Mouse (Mus musculus): ENCODE data around the gene Drd3. TPM values are rescaled to one million over a fixed set of nuclear protein-coding genes. Genes with fewer than 3 reads are reported as not detected.

The Drd3 gene
- polyA plus RNA-seq, 1 experiment = 0.25 TPM

GRCm38 (mm10) chr16:43724444-43724843 is 29.4 kb upstream of the Drd3 start:
- Histone ChIP-seq H3K36me3 (ENCODE audit: control insufficient read depth, insufficient read depth, low read length) (no peaks in the 10 kb centered on the region), H3K27me3 (ENCODE audit: control insufficient read depth, insufficient read depth, low read length) (no peaks in the 10 kb centered on the region; the same call in 1 of the 2 replicates), H3K27ac (ENCODE audit: insufficient read depth, low read depth, low read length) (no peak overlapping the region), H3K4me3 (ENCODE audit: low read depth, low read length) (no peak overlapping the region), H3K4me1 (ENCODE audit: control insufficient read depth, insufficient read depth, insufficient read length, low read length) (no peaks in the 10 kb centered on the region)
- TF ChIP-seq POLR2A (IDR thresholded peaks at IDR 0.05; ENCODE audit: low read depth, low read length) (no peak), CTCF (IDR thresholded peaks at IDR 0.05; ENCODE audit: extremely low read depth, insufficient read length, insufficient replicate concordance, low read depth, low read length) (peak; percentile 39; the same call in 1 of the 2 replicates)
- WGBS = 64% methylated on average over 3 of the region's 3 CpGs

- H3K4me1 ChIP-seq (ENCODE audit: control insufficient read depth, insufficient read depth, insufficient read length, low read length) = no peaks in the 10 kb centered on the region
- TF ChIP-seq CTCF (IDR thresholded peaks at IDR 0.05; ENCODE audit: extremely low read depth, insufficient read length, insufficient replicate concordance, low read depth, low read length) (no peak), POLR2A (IDR thresholded peaks at IDR 0.05; ENCODE audit: low read depth, low read length) (no peak)
- H3K27ac ChIP-seq (ENCODE audit: insufficient read depth, low read depth, low read length) = no peak overlapping the region
- no peaks in the 10 kb centered on the region for H3K36me3 ChIP-seq (ENCODE audit: control insufficient read depth, insufficient read depth, low read length)
- H3K4me3 ChIP-seq (ENCODE audit: low read depth, low read length) = no peak overlapping the region
- 76% methylated on average over 8 of the region's 8 CpGs for WGBS
- H3K27me3 ChIP-seq (ENCODE audit: control insufficient read depth, insufficient read depth, low read length) = no peaks in the 10 kb centered on the region
Measured at GRCm38 (mm10) chr16:43729506-43730221, 24.2 kb upstream of the Drd3 start.

- H3K36me3 ChIP-seq (ENCODE audit: control insufficient read depth, insufficient read depth, low read length) = no peaks in the 10 kb centered on the region
- no peak overlapping the region for H3K27ac ChIP-seq (ENCODE audit: insufficient read depth, low read depth, low read length)
- no peak for TF ChIP-seq CTCF (IDR thresholded peaks at IDR 0.05; ENCODE audit: extremely low read depth, insufficient read length, insufficient replicate concordance, low read depth, low read length)
- no peak for TF ChIP-seq POLR2A (IDR thresholded peaks at IDR 0.05; ENCODE audit: low read depth, low read length)
- H3K4me1 ChIP-seq (ENCODE audit: control insufficient read depth, insufficient read depth, insufficient read length, low read length) = no peaks in the 10 kb centered on the region
- no peak overlapping the region for H3K4me3 ChIP-seq (ENCODE audit: low read depth, low read length)
- no peaks in the 10 kb centered on the region for H3K27me3 ChIP-seq (ENCODE audit: control insufficient read depth, insufficient read depth, low read length)
- WGBS = 69% methylated on average over 4 of the region's 4 CpGs
Measured at GRCm38 (mm10) chr16:43730281-43730680, 23.5 kb upstream of the Drd3 start.

GRCm38 (mm10) chr16:43732496-43732895 is 21.3 kb upstream of the Drd3 start:
- 87% methylated on average over 10 of the region's 10 CpGs for WGBS
- no peaks in the 10 kb centered on the region for H3K27me3 ChIP-seq (ENCODE audit: control insufficient read depth, insufficient read depth, low read length)
- no peak overlapping the region for H3K4me3 ChIP-seq (ENCODE audit: low read depth, low read length)
- no peak overlapping the region for H3K27ac ChIP-seq (ENCODE audit: insufficient read depth, low read depth, low read length)
- no peaks in the 10 kb centered on the region for H3K4me1 ChIP-seq (ENCODE audit: control insufficient read depth, insufficient read depth, insufficient read length, low read length)
- H3K36me3 ChIP-seq (ENCODE audit: control insufficient read depth, insufficient read depth, low read length) = no peaks in the 10 kb centered on the region
- TF ChIP-seq CTCF (IDR thresholded peaks at IDR 0.05; ENCODE audit: extremely low read depth, insufficient read length, insufficient replicate concordance, low read depth, low read length) (no peak), POLR2A (IDR thresholded peaks at IDR 0.05; ENCODE audit: low read depth, low read length) (no peak)

- 60% methylated on average over 5 of the region's 5 CpGs for WGBS
- H3K4me3 ChIP-seq (ENCODE audit: low read depth, low read length) = no peak overlapping the region
- no peak overlapping the region for H3K27ac ChIP-seq (ENCODE audit: insufficient read depth, low read depth, low read length)
- no peaks in the 10 kb centered on the region for H3K36me3 ChIP-seq (ENCODE audit: control insufficient read depth, insufficient read depth, low read length)
- H3K4me1 ChIP-seq (ENCODE audit: control insufficient read depth, insufficient read depth, insufficient read length, low read length) = no peaks in the 10 kb centered on the region
- no peak for TF ChIP-seq POLR2A (IDR thresholded peaks at IDR 0.05; ENCODE audit: low read depth, low read length)
- no peak for TF ChIP-seq CTCF (IDR thresholded peaks at IDR 0.05; ENCODE audit: extremely low read depth, insufficient read length, insufficient replicate concordance, low read depth, low read length)
- no peaks in the 10 kb centered on the region for H3K27me3 ChIP-seq (ENCODE audit: control insufficient read depth, insufficient read depth, low read length)
Measured at GRCm38 (mm10) chr16:43732900-43733299, 20.9 kb upstream of the Drd3 start.

- WGBS = 68% methylated on average over 4 of the region's 4 CpGs
- H3K4me3 ChIP-seq (ENCODE audit: low read depth, low read length) = no peak overlapping the region
Measured at GRCm38 (mm10) chr16:43737933-43738332, 15.9 kb upstream of the Drd3 start.

GRCm38 (mm10) chr16:43740936-43741335 is 12.9 kb upstream of the Drd3 start:
- TF ChIP-seq POLR2A (IDR thresholded peaks at IDR 0.05; ENCODE audit: low read depth, low read length) (no peak), CTCF (IDR thresholded peaks at IDR 0.05; ENCODE audit: extremely low read depth, insufficient read length, insufficient replicate concordance, low read depth, low read length) (no peak)
- Histone ChIP-seq H3K36me3 (ENCODE audit: control insufficient read depth, insufficient read depth, low read length) (no peaks in the 10 kb centered on the region), H3K4me1 (ENCODE audit: control insufficient read depth, insufficient read depth, insufficient read length, low read length) (no peaks in the 10 kb centered on the region), H3K27me3 (ENCODE audit: control insufficient read depth, insufficient read depth, low read length) (no peaks in the 10 kb centered on the region), H3K27ac (ENCODE audit: insufficient read depth, low read depth, low read length) (no peak overlapping the region), H3K4me3 (ENCODE audit: low read depth, low read length) (no peak overlapping the region)
- 81% methylated on average over 2 of the region's 2 CpGs for WGBS

More at GRCm38 (mm10) chr16:43737933-43738332, 15.9 kb upstream of the Drd3 start:
- no peaks in the 10 kb centered on the region for H3K27me3 ChIP-seq (ENCODE audit: control insufficient read depth, insufficient read depth, low read length)
- no peaks in the 10 kb centered on the region for H3K4me1 ChIP-seq (ENCODE audit: control insufficient read depth, insufficient read depth, insufficient read length, low read length)
- no peaks in the 10 kb centered on the region for H3K36me3 ChIP-seq (ENCODE audit: control insufficient read depth, insufficient read depth, low read length)
- H3K27ac ChIP-seq (ENCODE audit: insufficient read depth, low read depth, low read length) = no peak overlapping the region
- TF ChIP-seq POLR2A (IDR thresholded peaks at IDR 0.05; ENCODE audit: low read depth, low read length) (no peak), CTCF (IDR thresholded peaks at IDR 0.05; ENCODE audit: extremely low read depth, insufficient read length, insufficient replicate concordance, low read depth, low read length) (no peak)

Data from small intestine, adult 2 months (tissue).